Mouse (Mus musculus) CH12.LX (cell line): ENCODE results near the gene Coasy. TPM values are rescaled to one million over a fixed set of nuclear protein-coding genes. Genes with fewer than 3 reads are reported as not detected.
A peak's percentile ranks its signal among the peaks of the same experiment; 100 is the strongest.

Source experiments
- DNase-seq: peaks from one replicate; pipeline ENCODE4 v3.0.0-alpha.2; 2013; ENCODE audit errors: extremely low read depth
- H3K27ac ChIP-seq: 2 replicates; pipeline ENCODE4 v1.5.1; 2012; ENCODE audit warnings: low read depth, mild to moderate bottlenecking, control low read depth, moderate library complexity; ENCODE audit not compliant: insufficient read depth
- H3K27me3 ChIP-seq: replicated peaks from 2 replicates; pipeline ENCODE3; 2012; ENCODE audit warnings: inconsistent platforms
- H3K36me3 ChIP-seq, 2 experiments: replicated peaks in 1 of 2; 2 replicates each; pipeline versions ENCODE3 to v1.6.1; 2012; ENCODE audit warnings: inconsistent platforms in 1 of 2, low read length in 1 of 2, mild to moderate bottlenecking in 1 of 2, mixed read lengths in 1 of 2, moderate library complexity in 1 of 2; ENCODE audit not compliant: control insufficient read depth in 1 of 2, insufficient read depth in 1 of 2
- H3K4me1 ChIP-seq, 2 experiments: 2 replicates each; pipeline ENCODE4 v1.6.1; 2012; ENCODE audit warnings: inconsistent platforms in 1 of 2, moderate library complexity in 1 of 2; ENCODE audit not compliant: insufficient read depth in 2 of 2, control insufficient read depth in 1 of 2
- H3K4me2 ChIP-seq: 2 replicates; pipeline ENCODE4 v1.6.1; 2012; ENCODE audit warnings: low read depth, mild to moderate bottlenecking, control low read depth; ENCODE audit not compliant: poor library complexity, insufficient read depth, severe bottlenecking
- H3K4me3 ChIP-seq, 3 experiments: fragments of 150-350 bp in 1 of 3; sonication (generic) in 1 of 3; replicated peaks in 1 of 3; 2 replicates each; pipeline versions ENCODE3 to v1.5.1; 2011 to 2012; ENCODE audit warnings: low read depth in 2 of 3, low read length in 2 of 3, mild to moderate bottlenecking in 2 of 3, moderate library complexity in 2 of 3, control low read depth in 1 of 3, improper control_type of control experiment in 1 of 3, inconsistent platforms in 1 of 3, mixed read lengths in 1 of 3; ENCODE audit not compliant: poor library complexity in 1 of 3
- H3K79me2 ChIP-seq: replicated peaks from 2 replicates; pipeline ENCODE4 v1.6.1; 2012; ENCODE audit warnings: mild to moderate bottlenecking, moderate library complexity; ENCODE audit not compliant: control insufficient read depth, poor library complexity, insufficient read depth, severe bottlenecking; ENCODE audit errors: extremely low read depth
- H3K9ac ChIP-seq: 2 replicates; pipeline ENCODE4 v1.6.1; 2012; ENCODE audit warnings: low read depth, mild to moderate bottlenecking, control low read depth, moderate library complexity; ENCODE audit not compliant: insufficient read depth
- H3K9me3 ChIP-seq: replicated peaks from 2 replicates; pipeline ENCODE3; 2012; ENCODE audit warnings: low read length, inconsistent platforms, mixed read lengths
- BHLHE40 ChIP-seq: IDR thresholded peaks from 2 replicates; pipeline ENCODE4 v1.6.1; 2011; ENCODE audit warnings: mild to moderate bottlenecking, low read depth, low read length, improper control_type of control experiment
- CHD1 ChIP-seq: IDR thresholded peaks from 2 replicates; pipeline ENCODE4 v1.6.1; 2012; ENCODE audit warnings: low read depth, low read length, improper control_type of control experiment, inconsistent platforms
- CHD2 ChIP-seq: IDR thresholded peaks from 2 replicates; pipeline ENCODE4 v1.6.1; 2011; ENCODE audit warnings: low read length, improper control_type of control experiment
- E2F4 ChIP-seq: IDR thresholded peaks from 2 replicates; pipeline ENCODE4 v1.6.1; 2011; ENCODE audit warnings: low read depth, low read length, improper control_type of control experiment; ENCODE audit not compliant: insufficient replicate concordance
- ELF1 ChIP-seq: IDR thresholded peaks from 2 replicates; pipeline ENCODE4 v1.6.1; 2014; ENCODE audit warnings: low read depth, mild to moderate bottlenecking, inconsistent platforms, low read length, improper control_type of control experiment
- EP300 ChIP-seq: IDR thresholded peaks from 2 replicates; pipeline ENCODE4 v1.6.1; 2011; ENCODE audit warnings: low read length, improper control_type of control experiment
- ETS1 ChIP-seq: conservative IDR thresholded peaks from 2 replicates; pipeline ENCODE4 v1.6.1; 2012; ENCODE audit warnings: low read depth, mild to moderate bottlenecking, inconsistent platforms, low read length, improper control_type of control experiment, moderate library complexity
- GABPA ChIP-seq: IDR thresholded peaks from 2 replicates; pipeline ENCODE4 v1.6.1; 2012; ENCODE audit warnings: low read depth, low read length, improper control_type of control experiment, inconsistent platforms; ENCODE audit not compliant: insufficient replicate concordance
- HCFC1 ChIP-seq: IDR thresholded peaks from 2 replicates; pipeline ENCODE4 v1.6.1; 2012; ENCODE audit warnings: low read depth, mild to moderate bottlenecking, inconsistent platforms, low read length, improper control_type of control experiment
- IRF4 ChIP-seq: IDR thresholded peaks from 2 replicates; pipeline ENCODE4 v1.6.1; 2014; ENCODE audit warnings: low read depth, mild to moderate bottlenecking, inconsistent platforms, low read length, improper control_type of control experiment
- JUN ChIP-seq: IDR thresholded peaks from 2 replicates; pipeline ENCODE4 v1.6.1; 2011; ENCODE audit warnings: low read depth, mild to moderate bottlenecking, low read length, improper control_type of control experiment, moderate library complexity; ENCODE audit not compliant: insufficient read depth
- JUND ChIP-seq: conservative IDR thresholded peaks from 2 replicates; pipeline ENCODE4 v1.6.1; 2011; ENCODE audit warnings: low read depth, low read length, improper control_type of control experiment
- KAT2A ChIP-seq: IDR thresholded peaks from 2 replicates; pipeline ENCODE4 v1.6.1; 2012; ENCODE audit warnings: low read length, improper control_type of control experiment, inconsistent platforms; ENCODE audit not compliant: insufficient replicate concordance
- MAFK ChIP-seq: IDR thresholded peaks from 2 replicates; pipeline ENCODE4 v1.6.1; 2011; ENCODE audit warnings: low read length, improper control_type of control experiment; ENCODE audit not compliant: insufficient replicate concordance
- MAX ChIP-seq: IDR thresholded peaks from 2 replicates; pipeline ENCODE4 v1.6.1; 2011; ENCODE audit warnings: low read length, improper control_type of control experiment
- MAZ ChIP-seq: IDR thresholded peaks from 2 replicates; pipeline ENCODE4 v1.6.1; 2012; ENCODE audit warnings: low read depth, mild to moderate bottlenecking, inconsistent platforms, low read length, improper control_type of control experiment, moderate library complexity
- MEF2A ChIP-seq: IDR thresholded peaks from 2 replicates; pipeline ENCODE4 v1.6.1; 2014; ENCODE audit warnings: low read depth, mild to moderate bottlenecking, inconsistent platforms, low read length, improper control_type of control experiment, borderline replicate concordance
- MYC ChIP-seq: IDR thresholded peaks from 2 replicates; pipeline ENCODE4 v1.6.1; 2011; ENCODE audit warnings: low read depth, mild to moderate bottlenecking, improper control_type of control experiment, low read length
- NELFE ChIP-seq: IDR thresholded peaks from 2 replicates; pipeline ENCODE4 v1.6.1; 2011; ENCODE audit warnings: low read depth, low read length, improper control_type of control experiment
- NRF1 ChIP-seq: IDR thresholded peaks from 2 replicates; pipeline ENCODE4 v1.6.1; 2014; ENCODE audit warnings: low read depth, mild to moderate bottlenecking, inconsistent platforms, low read length, improper control_type of control experiment, moderate library complexity
- PAX5 ChIP-seq: IDR thresholded peaks from 2 replicates; pipeline ENCODE4 v1.6.1; 2012; ENCODE audit warnings: low read length, inconsistent platforms, mixed read lengths
- POLR2A ChIP-seq: IDR thresholded peaks from 2 replicates; pipeline ENCODE4 v1.6.1; 2011; ENCODE audit warnings: low read depth, mild to moderate bottlenecking, improper control_type of control experiment, low read length
- POLR2AphosphoS2 ChIP-seq: IDR thresholded peaks from 2 replicates; pipeline ENCODE4 v1.6.1; 2011; ENCODE audit warnings: low read depth, low read length, improper control_type of control experiment
- RAD21 ChIP-seq: IDR thresholded peaks from 2 replicates; pipeline ENCODE4 v1.6.1; 2011; ENCODE audit warnings: low read depth, mild to moderate bottlenecking, low read length, improper control_type of control experiment, moderate library complexity
- RCOR1 ChIP-seq: conservative IDR thresholded peaks from 2 replicates; pipeline ENCODE4 v1.6.1; 2012; ENCODE audit warnings: low read depth, mild to moderate bottlenecking, inconsistent platforms, low read length, improper control_type of control experiment
- SIN3A ChIP-seq: IDR thresholded peaks from 2 replicates; pipeline ENCODE4 v1.6.1; 2012; ENCODE audit warnings: low read length, improper control_type of control experiment, inconsistent platforms
- SMC3 ChIP-seq: IDR thresholded peaks from 2 replicates; pipeline ENCODE4 v1.6.1; 2011; ENCODE audit warnings: low read depth, low read length, improper control_type of control experiment
- TBP ChIP-seq: conservative IDR thresholded peaks from 2 replicates; pipeline ENCODE4 v1.6.1; 2011; ENCODE audit warnings: low read depth, low read length, improper control_type of control experiment
- TCF12 ChIP-seq: IDR thresholded peaks from 2 replicates; pipeline ENCODE4 v1.6.1; 2014; ENCODE audit warnings: low read depth, mild to moderate bottlenecking, inconsistent platforms, low read length, improper control_type of control experiment
- UBTF ChIP-seq: IDR thresholded peaks from 2 replicates; pipeline ENCODE4 v1.6.1; 2012; ENCODE audit warnings: low read depth, mild to moderate bottlenecking, inconsistent platforms, low read length, improper control_type of control experiment, moderate library complexity
- USF1 ChIP-seq: IDR thresholded peaks from 2 replicates; pipeline ENCODE4 v1.6.1; 2014; ENCODE audit warnings: low read depth, mild to moderate bottlenecking, inconsistent platforms, low read length, improper control_type of control experiment
- USF2 ChIP-seq: conservative IDR thresholded peaks from 2 replicates; pipeline ENCODE4 v1.6.1; 2011; ENCODE audit warnings: low read depth, low read length, improper control_type of control experiment
- ZC3H11A ChIP-seq: IDR thresholded peaks from 2 replicates; pipeline ENCODE4 v1.6.1; 2012; ENCODE audit warnings: low read depth, mild to moderate bottlenecking, inconsistent platforms, low read length, improper control_type of control experiment
- ZKSCAN1 ChIP-seq: IDR thresholded peaks from 2 replicates; pipeline ENCODE4 v1.6.1; 2012; ENCODE audit warnings: low read depth, inconsistent platforms, low read length, improper control_type of control experiment, borderline replicate concordance
- ZMIZ1 ChIP-seq: IDR thresholded peaks from 2 replicates; pipeline ENCODE4 v1.6.1; 2012; ENCODE audit warnings: low read depth, mild to moderate bottlenecking, inconsistent platforms, low read length, improper control_type of control experiment
- ZNF384 ChIP-seq: IDR thresholded peaks from 2 replicates; pipeline ENCODE4 v1.6.1; 2012; ENCODE audit warnings: low read depth, low read length, improper control_type of control experiment, inconsistent platforms
- dilution Hi-C: fragments of 300-500 bp; cut with MboI; formaldehyde crosslinking; loops from 2 replicates; pipeline ENCODE4 v1.14.3; 2020; ENCODE audit warnings: low sequenced_read_pairs; ENCODE audit not compliant: extremely low pct_unique_long_range_greater_than_20kb, extremely low pct_ligation_motif_present
- in situ Hi-C: fragments of 300-500 bp; cut with MboI; formaldehyde crosslinking; loops from 3 replicates; pipeline ENCODE4 v1.14.3; 2019; ENCODE audit warnings: low sequenced_read_pairs, low pct_ligation_motif_present, low pct_unique_long_range_greater_than_20kb, mixed read lengths
- polyA plus RNA-seq: library from polyadenylated mRNA; unstranded; fragments of >175 nt; gene quantifications from 2 replicates; pipeline ENCODE4 v1.2.1, GENCODE M21; 2012; ENCODE audit warnings: low read depth; ENCODE audit not compliant: insufficient read length
- total RNA-seq, 2 experiments: library from RNA; depleted of rRNA; stranded (reverse); fragments of 300-350 nt in 1 of 2; fragments of >200 nt in 1 of 2; gene quantifications; 2 replicates each; pipeline ENCODE4 v1.2.3; 2012 to 2014

The Coasy gene
- total RNA-seq (2012; rRNA removed) (74.9 and 78.9 TPM in 2 replicates), total RNA-seq (2014; rRNA removed) (60.4 and 66.1 TPM in 2 replicates), polyA plus RNA-seq (56.6 and 63.4 TPM in 2 replicates)

GRCm38 (mm10) chr11:101082208-101083082 lies at the start of gene Coasy:
Coasy (plus strand) TSS chr11:101082565.
- peak within 1 kb of the TSS; percentile 75 to 100 (median 88) for H3K4me3 ChIP-seq
- peaks cover 3% of the 10 kb centered on the region for H3K27me3 ChIP-seq
- H3K4me1 ChIP-seq, result peaks cover 17 to 43% of the 10 kb centered on the region in 2 experiments
- no peaks in the 10 kb centered on the region for H3K9me3 ChIP-seq
- DNase-seq, result peak; percentile 94
- H3K27ac ChIP-seq, result peak within 1 kb of the TSS; percentile 55
- H3K4me2 ChIP-seq, result peak within 1 kb of the TSS; percentile 80
- peaks cover 14% of the 10 kb centered on the region; the same call in 1 of the 2 replicates for H3K79me2 ChIP-seq
- H3K9ac ChIP-seq, result peak within 1 kb of the TSS; percentile 95
- in situ Hi-C loops, result loop anchor here (5.0 to 10.0 kb wide), 2 partner anchors 100 to 222 kb away; partner anchors contain the start of gene Becn1
- H3K36me3 ChIP-seq, result peaks cover 14 to 28% of the 10 kb centered on the region in 2 experiments
- dilution Hi-C loops, result no loop called here
- TF ChIP-seq ZNF384 (no peak), CHD1 (peak; percentile 46), ZMIZ1 (peak; percentile 96), ZKSCAN1 (no peak), TCF12 (peak; percentile 62), NRF1 (peak; percentile 18; the same call in 1 of the 2 replicates), ELF1 (peak; percentile 92), HCFC1 (peak; percentile 85), SIN3A (peak; percentile 98), EP300 (0 out of 2 replicates have a peak, but pooled peaks have one; percentile 8), ZC3H11A (peak; percentile 53), CHD2 (peak; percentile 58), KAT2A (peak; percentile 74; the same call in 1 of the 2 replicates), JUN (no peak; the same call in 1 of the 2 replicates), IRF4 (peak; percentile 69), RAD21 (peak; percentile 77), POLR2A (peak; percentile 99), MAZ (peak; percentile 91), RCOR1 (peak; percentile 66; the same call in 1 of the 2 replicates), POLR2AphosphoS2 (peak; percentile 96), MAFK (peak; percentile 45; the same call in 1 of the 2 replicates), MEF2A (0 out of 2 replicates have a peak, but pooled peaks have one; percentile 18), BHLHE40 (peak; percentile 20), E2F4 (0 out of 2 replicates have a peak, but pooled peaks have one; percentile 21), ETS1 (no peak), SMC3 (peak; percentile 79), USF1 (no peak; the same call in 1 of the 2 replicates), MYC (peak; percentile 18; the same call in 1 of the 2 replicates), MAX (peak; percentile 55; the same call in 1 of the 2 replicates), GABPA (no peak; the same call in 1 of the 2 replicates), NELFE (peak; percentile 96), JUND (0 out of 2 replicates have a peak, but pooled peaks have one; percentile 31), UBTF (no peak; the same call in 1 of the 2 replicates), PAX5 (no peak), USF2 (no peak), TBP (peak; percentile 87; the same call in 1 of the 2 replicates)
